Mouse (Mus musculus) thymus, postnatal 0 days (tissue): ENCODE data around the gene Gm11096. TPM values are rescaled to one million over a fixed set of nuclear protein-coding genes. Genes with fewer than 3 reads are reported as not detected.

Experiments
- DNase-seq: peaks from one replicate; pipeline ENCODE4 v3.0.0-alpha.2; 2015; ENCODE audit warnings: low spot score
- polyA plus RNA-seq: library from polyadenylated mRNA; unstranded; fragments of >200 nt; fragmentation: Nextera tagmentation; extraction: Ambion mirVana; gene quantifications from 2 replicates; pipeline ENCODE4 v1.2.1, GENCODE M21; 2015

Gm11096 gene
- polyA plus RNA-seq, 1 experiment from 2014 or later: not detected

DNA sequence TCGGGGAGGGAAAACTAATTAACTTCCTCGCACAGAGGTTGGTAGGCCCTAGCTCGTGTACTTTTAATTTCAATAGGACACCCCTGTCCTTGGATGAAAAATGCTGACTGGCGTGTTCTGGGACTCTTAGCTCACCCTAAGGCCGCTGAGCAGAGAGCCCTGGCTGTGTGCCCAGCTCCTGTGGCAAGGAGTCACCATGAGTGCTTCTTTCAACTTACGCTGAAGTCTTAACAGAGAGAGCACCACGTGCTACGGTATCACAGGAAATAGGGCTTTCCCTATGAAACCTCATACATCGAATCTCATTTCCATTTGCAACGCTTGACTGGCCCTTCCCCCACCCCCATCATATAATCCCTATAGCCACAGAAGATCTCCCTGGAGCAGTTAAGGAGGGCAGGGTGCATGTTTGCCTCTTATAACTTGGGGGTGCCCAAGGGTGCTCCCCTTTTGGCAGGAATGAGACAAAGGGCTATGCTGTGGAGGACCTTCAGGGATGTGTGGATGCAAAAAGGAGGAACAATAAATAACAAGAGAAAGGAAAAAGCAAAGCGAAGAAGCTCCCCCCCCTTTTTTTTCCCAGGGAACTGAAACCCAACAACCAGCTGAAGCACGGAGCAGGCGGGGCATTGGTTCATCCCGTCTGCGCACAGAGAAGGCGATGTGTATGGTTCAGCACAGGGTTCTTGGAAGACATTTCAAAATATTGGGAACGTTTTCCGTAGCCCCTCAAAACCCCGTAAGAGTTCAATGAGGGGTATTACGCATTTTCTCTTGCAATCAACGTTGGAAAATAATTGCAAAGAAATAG is 39.0 kb downstream of the Gm11096 start:
- DNase-seq: no peak

- DNase-seq: no peak
These were observed 40.4 kb downstream of the Gm11096 start for GRCm38 (mm10) chr17:81481843-81482490.

DNA sequence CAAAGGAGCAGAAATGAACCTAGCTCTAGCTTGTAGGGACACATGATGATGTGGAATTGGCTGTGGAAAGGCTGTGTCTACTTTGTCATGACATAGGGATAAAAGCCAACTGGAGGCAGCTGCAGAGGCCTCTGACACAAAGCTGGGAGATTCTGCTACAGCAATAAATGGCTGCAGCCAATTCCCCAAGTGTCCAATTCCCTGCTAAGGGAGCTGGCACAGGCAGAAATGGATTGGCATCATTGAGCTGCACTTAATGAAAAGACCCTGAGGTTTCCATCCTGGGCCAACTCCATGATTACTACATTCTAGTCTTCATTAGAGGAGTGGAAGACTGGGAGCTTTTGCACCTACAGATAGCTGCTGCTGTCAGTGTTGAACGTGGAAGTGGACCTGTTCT is 44.8 kb downstream of the Gm11096 start:
- no peak for DNase-seq
